Mouse (Mus musculus): ENCODE data around the gene Nup54. TPM values are rescaled to one million over a fixed set of nuclear protein-coding genes. Genes with fewer than 3 reads are reported as not detected.

Nup54 gene
- polyA plus RNA-seq, 3 experiments from 2014 or later = 32.4 to 55.2 (median 40.2) TPM

DNA sequence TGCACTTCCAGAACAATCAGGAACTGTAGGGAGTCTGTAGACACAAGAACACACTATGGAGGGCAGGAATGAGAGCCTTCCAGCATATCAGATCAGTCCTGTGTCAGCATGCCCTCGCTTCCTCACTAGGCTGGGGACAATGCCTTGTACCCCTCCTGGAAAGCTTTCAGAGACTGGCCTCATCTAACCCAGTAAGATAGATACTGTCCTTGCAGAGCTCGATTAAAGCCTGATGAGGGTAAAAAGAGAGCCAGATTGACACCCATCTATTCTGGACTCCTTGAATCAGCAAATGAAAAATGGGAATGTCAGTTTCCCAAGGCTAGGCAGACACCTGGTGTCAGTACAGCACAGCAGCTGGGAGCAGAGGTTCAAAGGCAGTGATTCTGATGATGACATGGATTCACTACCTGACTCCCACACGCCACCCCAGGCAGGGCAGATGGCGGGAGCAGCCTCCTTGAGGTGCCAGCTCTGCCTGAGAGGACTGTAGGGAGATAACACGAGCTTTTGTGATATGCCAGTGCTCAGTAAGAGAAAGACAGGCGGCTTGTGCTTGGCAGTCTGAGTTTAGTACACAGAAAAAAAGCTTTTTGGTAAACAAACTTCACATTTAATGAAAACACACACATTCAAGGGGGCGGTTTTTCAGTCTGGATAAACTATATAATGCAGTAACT is 23.4 kb downstream of the Nup54 start:
- ATAC-seq = no peak

DNA sequence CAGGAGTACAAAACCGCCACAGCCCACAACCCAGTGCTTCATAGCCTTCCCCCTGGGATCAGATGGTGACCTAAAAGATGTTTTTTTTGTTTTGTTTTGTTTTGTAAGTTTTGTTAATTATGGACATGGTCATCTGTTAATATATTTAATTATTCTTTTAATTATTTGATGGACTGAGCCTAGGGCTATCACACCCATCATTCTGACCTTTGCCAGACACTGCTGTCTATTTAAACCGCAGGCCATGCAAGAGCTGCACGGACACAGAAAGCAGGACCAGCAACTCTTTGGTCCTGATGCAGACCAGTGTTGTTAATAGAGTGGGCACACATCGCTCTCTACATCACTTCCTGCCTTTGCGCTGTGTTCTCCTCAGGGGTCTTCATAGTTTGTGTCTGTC is 24.5 kb downstream of the Nup54 start:
- no peak for ATAC-seq

GRCm38 (mm10) chr5:92409361-92410155 is 25.5 kb downstream of the Nup54 start:
- no peak for ATAC-seq

DNA sequence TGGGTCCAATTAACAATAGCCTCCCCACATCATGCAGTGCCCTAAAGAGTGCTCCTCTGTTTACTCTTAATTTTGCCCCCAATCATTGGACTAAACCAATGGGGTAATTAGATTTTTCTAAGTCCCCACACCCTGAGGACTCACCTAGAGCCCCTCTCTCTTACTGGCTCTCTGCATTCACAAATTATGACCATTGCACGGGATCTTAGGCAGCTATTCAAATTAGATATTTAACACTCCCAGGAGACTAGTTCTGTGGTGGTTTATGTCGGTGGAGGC is 30.7 kb downstream of the Nup54 start:
- no peak for ATAC-seq

DNA sequence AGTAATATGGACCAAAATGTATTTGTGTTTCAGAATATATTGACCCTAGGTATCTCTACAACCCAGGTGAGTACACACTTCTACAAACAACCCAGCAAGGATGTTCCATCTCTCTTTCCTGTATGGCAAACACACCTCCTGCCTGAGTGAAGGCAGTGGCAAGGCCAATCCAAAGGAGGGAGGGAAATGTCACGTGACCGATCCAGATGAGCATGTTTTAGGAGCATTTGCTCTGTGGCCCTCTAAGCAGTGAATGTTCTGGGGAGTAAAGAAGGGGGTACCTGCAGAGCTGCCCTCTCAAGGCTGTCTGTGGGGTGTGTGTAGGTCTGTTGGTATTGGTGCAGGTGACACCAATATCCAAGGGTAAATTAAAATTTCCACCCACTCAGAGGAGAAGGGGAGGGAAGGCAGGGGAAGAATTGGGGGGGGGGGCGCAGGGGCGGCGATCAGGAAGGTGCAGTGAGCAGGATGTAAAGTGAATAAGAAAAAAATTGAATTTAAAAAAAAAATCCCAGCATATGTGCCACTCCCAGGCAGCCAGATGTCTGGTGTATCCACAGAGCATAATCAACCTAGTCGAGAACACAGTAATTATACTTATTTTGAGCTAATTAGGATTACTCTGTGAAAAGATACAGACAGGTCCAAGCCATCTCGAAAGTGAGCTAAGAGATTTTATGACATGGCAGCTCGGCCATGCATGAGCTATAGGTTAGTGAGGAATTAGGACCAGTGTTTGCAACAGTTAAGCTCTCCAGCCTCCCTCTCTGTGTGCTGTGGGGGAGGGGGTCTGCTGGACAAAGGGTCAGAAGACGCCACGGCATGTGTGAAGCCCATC is 31.2 kb downstream of the Nup54 start:
- ATAC-seq = no peak

- ATAC-seq = no peak
Observed at GRCm38 (mm10) chr5:92402816-92403215, 32.2 kb downstream of the Nup54 start.

GRCm38 (mm10) chr5:92398153-92398552 is 36.9 kb downstream of the Nup54 start:
- peak; percentile 93 for ATAC-seq

DNA sequence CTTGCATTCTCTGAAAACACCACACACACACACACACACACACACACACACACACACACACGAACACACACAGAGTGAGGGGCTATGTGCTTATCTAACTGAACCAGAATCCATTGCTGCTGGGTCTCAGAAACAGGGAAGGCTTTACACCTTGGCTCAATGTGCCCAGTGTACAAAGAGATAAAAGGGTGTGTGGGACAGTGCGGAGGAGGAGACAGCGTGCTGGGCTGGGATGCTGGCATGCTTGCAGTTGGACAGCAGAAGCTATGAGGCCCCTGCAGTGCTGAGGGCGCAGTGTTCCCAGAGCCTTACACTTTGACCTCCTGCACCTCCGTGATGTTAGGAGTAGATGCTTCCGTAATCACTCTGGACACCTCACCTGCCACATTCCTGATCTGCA is 38.5 kb downstream of the Nup54 start:
- no peak for ATAC-seq

DNA sequence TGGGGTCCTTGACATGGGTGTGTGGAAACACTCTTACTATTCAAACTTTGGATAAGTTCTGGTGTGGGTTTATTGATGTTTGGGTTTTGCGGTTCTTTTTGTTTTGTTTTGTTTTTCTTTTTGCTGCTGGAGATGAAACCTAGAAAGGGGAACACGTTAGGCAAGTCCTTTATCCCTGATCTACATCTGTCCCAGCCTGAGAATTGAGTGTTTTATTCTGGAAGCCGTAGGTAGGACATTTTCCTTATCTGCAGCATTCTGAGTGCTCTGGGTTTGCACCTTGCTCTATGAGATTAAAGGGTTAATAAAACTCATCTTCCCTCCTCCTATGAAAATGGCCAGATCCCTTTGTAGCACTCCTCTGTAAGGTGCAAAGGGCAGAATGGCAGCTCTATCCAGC is 39.3 kb downstream of the Nup54 start:
- ATAC-seq = no peak

- no peak for ATAC-seq
Observed at GRCm38 (mm10) chr5:92393863-92394262, 41.2 kb downstream of the Nup54 start.

GRCm38 (mm10) chr5:92392542-92392941 is 42.5 kb downstream of the Nup54 start:
- ATAC-seq = peak; percentile 71

- ATAC-seq = no peak
Observed at GRCm38 (mm10) chr5:92390615-92391014, 44.4 kb downstream of the Nup54 start.

DNA sequence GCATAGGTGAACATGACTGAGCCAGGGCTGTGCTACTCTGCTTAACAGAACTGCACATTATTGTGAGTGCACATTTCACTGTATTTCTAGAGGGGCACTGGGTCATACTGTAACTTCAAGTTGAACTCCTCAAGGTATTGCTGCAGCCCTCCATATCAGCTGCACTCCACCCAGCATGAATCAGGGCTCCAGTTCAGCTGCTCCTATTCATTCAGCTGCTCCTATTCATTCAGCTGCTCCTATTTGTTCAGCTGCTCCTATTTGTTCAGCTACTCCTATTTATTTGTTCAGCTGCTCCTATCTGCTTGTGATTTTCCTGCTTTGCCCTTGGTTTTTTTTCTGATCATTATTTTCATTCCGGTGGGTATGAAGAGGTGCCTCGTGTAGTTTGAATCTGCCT is 45.0 kb downstream of the Nup54 start:
- no peak for ATAC-seq

DNA sequence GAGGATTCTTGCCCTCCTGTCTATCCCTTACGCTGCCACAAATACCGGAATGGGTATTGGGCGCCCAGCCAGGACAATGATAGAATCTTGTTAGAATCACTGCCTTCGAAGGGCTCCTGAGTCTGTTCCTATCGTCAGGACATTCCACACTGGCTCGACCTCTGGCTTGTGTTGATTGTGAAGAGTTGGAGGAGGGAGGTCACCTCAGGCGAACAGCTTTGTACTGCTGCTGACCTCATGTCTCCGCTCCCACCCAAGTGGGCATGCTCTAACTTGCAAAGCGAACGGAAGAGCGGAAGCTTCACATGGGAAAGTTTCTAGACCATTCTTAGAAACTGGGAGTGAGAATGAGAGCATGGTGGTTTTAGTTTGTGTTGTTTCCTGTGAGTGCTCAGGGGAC is 47.6 kb downstream of the Nup54 start:
- ATAC-seq = no peak

- no peak for ATAC-seq
Observed at GRCm38 (mm10) chr5:92386643-92387042, 48.4 kb downstream of the Nup54 start.

GRCm38 (mm10) chr5:92386102-92386501 is 48.9 kb downstream of the Nup54 start:
- ATAC-seq = no peak

GRCm38 (mm10) chr5:92384855-92385254 is 50.2 kb downstream of the Nup54 start:
- ATAC-seq = no peak

- no peak for ATAC-seq
Observed at GRCm38 (mm10) chr5:92383747-92384146, 51.3 kb downstream of the Nup54 start.

- no peak for ATAC-seq
Observed at GRCm38 (mm10) chr5:92382349-92382679, 52.7 kb downstream of the Nup54 start.

- ATAC-seq = peak; percentile 93
Observed at GRCm38 (mm10) chr5:92381550-92382348, 53.3 kb downstream of the Nup54 start.

DNA sequence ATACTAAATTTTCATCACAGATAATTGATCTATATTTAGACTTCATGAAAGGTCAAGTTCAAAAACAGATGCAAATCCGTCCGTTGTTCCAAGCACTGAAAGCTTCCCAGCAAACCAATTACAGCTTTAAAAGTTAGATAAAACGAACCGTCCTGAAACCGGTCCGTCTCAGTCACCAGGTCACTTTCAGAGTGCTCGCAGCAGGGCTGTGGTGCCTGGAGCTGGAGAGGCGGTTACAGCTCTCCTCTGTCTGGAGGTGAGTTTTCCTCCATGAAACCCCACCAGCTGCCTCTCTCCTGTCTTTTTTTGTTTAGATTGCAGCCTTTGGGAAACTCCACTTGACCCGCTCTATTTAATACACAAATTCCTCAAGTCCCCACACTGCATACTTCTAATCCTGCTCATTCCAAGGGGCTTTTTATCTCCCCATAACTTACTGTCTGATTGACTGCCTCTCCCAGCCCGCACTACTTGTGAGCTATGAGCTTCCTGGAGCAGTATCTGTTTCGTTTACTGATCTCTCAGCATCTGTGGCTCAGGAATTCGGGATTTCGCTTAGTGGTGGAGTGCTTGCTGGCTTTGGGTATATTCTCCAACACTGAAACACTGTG is 58.1 kb downstream of the Nup54 start:
- no peak for ATAC-seq

GRCm38 (mm10) chr5:92375368-92375767 is 59.7 kb downstream of the Nup54 start:
- peak; percentile 81 for ATAC-seq
